Mouse (Mus musculus) ES-CJ7 (cell line): Measurements from ENCODE around the gene Sf3b3.
"Not testable (repeated sequence)": the region's sequence is repeated elsewhere in the genome, so short reads cannot be mapped to it uniquely, and the experiment has no call there.

Source experiments
- DNase-seq: peaks from one replicate; pipeline ENCODE4 v3.0.0; 2011; ENCODE audit warnings: low read depth, low spot score

The Sf3b3 gene

GRCm38 (mm10) chr8:110846405-110847170, at the start of gene Sf3b3, which contains the start of gene Cog4:
Gene Sf3b3, minus strand, starts transcription at chr8:110846787.
Gene Cog4, plus strand, starts transcription at chr8:110846600.
- DNase-seq: peak; percentile 91

DNA sequence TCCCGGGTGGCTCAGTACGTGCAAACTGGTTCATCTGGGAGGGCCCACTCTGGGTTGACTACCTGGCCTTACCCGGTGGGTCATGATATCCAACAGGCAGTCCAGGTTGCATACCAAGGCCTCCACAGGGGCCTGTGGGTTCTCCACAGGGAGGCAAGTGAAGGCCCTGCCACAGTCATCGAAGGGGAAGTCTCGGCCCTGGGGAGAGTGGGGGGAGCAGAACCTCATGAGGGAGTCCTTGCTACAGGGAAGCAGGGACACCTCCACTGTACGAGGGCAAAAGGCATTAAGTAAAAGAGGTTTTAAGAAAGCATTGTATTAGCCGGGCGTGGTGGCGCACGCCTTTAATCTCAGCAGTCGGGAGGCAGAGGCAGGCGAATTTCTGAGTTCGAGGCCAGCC, 49.2 kb upstream of the Sf3b3 start:
- DNase-seq: no peak

DNA sequence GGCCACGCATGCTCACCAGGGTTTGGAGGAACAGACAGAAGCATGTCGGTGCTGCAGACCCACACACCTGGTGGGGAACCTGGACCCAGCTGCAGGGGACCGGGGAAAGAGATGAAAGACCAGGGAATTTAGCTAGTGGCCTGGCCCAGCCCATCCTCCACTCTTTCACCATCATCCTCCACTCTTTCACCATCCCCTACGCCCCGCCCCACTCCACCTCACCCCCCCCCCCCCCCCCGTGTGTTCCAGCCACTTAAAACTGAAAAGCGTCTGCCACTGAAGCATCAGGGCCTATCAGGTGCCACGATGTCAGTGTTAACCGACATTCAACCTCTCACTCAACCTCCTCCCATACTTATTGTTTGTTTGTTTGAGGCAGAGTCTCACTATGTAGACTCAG, 48.7 kb upstream of the Sf3b3 start:
- no peak for DNase-seq

- DNase-seq: peak; percentile 51
Observed at GRCm38 (mm10) chr8:110894851-110895250, 48.3 kb upstream of the Sf3b3 start.

DNA sequence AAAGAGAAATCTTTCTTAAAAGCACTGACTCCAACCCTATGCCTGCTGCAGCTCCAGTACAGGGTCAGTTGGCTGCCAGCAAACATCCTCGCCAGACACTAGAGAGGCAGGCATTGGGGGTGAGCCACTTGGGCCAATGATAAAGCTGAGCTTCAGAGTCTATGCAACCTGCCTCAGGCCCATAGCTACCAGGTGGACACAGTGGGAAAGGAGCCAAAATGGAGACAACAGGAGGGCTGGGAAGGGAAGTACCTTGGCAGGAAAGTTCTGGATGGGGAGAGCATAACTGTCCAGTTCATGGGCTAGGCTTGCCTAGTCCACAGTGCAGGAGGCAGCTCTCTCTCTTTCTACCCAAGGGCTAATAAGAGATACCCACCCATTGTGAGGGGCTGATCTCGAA, 46.3 kb upstream of the Sf3b3 start:
- no peak for DNase-seq

DNA sequence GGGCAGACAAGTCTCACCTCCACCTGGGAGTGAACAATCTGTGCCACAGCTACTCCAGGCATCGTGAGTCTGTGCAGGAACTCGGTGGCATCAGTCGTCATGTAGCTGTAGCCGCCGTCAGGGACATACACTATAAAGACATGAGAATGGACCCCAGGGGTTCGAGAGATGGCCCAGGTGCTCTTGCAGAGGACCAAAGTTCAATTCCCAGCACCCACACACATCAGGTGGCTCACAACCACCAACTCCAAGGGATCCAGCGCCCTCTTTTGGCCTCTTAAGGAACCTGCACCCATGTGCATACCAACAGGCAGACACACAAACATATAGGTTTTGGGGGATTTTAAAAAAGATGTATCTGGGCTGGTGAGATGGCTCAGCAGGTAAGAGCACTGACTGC, 45.5 kb upstream of the Sf3b3 start:
- DNase-seq: peak; percentile 36

DNA sequence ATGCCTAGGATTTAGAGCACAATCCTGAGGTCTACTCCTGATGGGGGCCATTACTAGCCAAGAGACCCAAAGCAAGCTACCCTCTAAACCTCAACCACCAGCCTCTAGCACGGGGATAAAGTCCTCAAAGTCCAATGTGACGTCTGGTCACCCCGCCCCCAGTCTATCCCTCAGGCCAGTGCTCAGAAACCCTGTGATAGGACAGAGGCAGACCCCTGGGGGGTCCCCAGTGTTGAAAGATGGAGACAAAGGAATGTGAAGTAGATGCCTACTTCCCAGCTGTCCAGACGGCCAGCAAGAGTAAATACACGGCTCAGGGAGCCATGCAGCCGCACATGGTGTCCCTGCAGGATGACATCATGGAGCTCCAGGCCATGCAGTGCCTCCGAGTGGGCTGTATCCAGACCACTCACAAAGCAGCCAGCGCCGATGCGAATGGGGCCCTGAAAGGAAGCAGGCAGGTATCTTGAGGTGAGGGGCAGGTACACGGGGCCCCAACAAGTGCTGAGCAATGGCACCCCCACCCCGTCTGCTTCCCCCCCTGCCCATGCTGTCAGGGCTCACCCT, 43.4 kb upstream of the Sf3b3 start:
- DNase-seq: no peak

DNA sequence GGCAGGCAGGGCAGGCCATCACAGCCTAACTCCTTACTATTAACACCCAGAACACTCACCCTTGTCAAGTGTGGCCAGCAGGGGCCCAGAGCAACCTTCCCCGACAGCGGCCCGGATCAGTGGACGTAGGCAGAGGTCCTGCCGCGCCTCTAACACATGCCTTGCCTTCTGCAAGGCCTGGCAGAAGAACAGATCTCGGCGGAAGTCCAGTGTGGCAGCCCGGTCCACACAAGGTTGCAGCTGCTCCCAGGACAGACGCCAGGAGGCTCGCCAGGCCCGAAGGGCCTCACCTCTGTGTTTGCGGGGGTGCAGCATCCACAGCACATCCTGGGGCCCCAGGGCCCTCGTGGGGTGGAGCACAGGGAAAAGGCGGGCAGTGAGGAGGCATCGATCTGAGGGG, 42.3 kb upstream of the Sf3b3 start:
- DNase-seq: no peak

DNA sequence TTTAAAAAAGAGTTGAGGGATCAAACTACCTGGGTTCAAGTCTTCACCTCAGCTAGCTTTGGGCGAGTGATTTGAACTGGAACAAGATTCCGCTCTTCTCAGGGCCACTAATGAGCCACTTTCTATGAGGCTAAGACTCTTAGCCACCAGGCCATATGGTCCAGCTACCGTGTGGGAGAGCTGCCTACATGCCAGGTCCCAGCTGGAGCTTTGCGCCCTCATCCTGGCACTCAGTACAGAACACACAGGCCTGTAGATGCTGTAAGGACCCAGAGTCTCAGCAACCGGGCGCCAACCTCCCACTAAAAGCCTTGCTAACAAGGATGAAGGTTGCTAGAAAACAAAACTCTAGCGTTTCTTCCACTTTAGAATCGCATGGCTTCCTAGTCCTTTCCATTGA, 41.9 kb upstream of the Sf3b3 start:
- no peak for DNase-seq

GRCm38 (mm10) chr8:110887551-110887950, 41.0 kb upstream of the Sf3b3 start:
- DNase-seq: no peak

DNA sequence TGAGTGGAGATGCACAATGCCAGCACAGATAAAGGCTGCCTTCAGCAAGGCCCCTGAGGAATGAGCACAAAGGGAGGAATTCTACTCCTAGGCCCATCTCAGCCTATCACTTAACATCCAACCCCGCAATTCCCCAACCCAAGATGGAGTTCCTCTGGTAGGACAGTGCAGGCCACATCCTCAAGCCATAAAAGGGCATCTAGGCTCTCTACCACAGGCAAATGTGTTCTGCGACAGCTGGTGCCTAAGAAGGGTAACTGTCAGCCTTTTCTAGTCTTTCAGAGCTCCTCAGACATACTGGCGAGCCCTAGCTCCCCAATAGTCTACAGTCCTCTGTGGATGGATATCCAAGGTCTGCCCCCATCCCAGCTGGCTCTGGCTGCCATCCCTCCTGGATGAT, 40.0 kb upstream of the Sf3b3 start:
- DNase-seq: no peak

DNA sequence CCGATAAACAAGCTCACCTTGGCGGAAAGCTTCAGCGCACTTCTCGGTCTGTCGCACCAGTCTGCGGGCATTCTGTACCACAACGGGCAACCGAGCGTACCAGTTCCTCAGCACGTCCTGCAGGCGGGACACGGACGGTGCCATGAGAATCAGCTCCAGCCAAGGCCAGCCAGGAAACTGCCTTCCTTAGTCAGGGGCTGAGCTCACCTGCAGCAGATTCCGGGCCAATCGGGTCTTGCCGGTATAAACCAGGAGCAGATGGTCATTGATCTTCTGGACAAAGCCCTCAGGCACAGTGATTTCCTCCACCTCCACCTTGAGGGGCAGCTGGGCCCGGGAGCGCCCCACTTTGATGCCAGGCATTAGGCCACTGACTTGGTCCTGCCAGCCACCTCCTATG, 37.2 kb upstream of the Sf3b3 start:
- no peak for DNase-seq

DNA sequence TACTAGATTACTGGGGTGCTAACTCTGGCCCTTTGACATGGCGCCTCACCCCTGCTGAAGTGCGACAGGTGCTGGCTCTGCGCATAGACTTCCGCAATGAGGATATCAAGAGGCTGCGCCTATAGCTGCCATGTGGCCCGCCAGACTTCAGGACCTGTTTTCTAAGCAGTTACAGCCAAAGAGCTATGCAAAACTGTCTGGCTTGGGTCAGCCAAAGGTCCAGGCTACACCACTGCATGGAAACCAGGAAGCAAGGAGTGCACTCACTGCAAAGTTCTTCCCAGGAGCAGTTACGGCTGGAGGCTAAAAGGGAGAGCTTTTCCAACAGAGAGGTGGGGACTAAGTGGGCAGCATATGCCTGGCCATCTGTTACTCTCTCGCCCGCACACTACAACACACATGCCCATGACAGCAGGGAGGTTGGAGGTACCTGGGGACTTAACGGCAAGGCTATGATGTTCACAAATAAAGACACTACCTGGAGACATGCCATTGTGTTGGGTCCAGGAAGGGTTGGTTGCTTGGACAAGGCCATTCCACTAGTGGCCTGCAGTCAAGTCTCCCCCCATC, 35.2 kb upstream of the Sf3b3 start:
- DNase-seq: no peak

- no peak for DNase-seq
Observed at GRCm38 (mm10) chr8:110877862-110878261, 31.3 kb upstream of the Sf3b3 start.

- no peak for DNase-seq
Observed at GRCm38 (mm10) chr8:110870501-110870900, 23.9 kb upstream of the Sf3b3 start.

- peak; percentile 91 for DNase-seq
Observed at GRCm38 (mm10) chr8:110861347-110862025, 14.9 kb upstream of the Sf3b3 start.

- DNase-seq: no peak
Observed at GRCm38 (mm10) chr8:110859651-110860501, 13.3 kb upstream of the Sf3b3 start.

DNA sequence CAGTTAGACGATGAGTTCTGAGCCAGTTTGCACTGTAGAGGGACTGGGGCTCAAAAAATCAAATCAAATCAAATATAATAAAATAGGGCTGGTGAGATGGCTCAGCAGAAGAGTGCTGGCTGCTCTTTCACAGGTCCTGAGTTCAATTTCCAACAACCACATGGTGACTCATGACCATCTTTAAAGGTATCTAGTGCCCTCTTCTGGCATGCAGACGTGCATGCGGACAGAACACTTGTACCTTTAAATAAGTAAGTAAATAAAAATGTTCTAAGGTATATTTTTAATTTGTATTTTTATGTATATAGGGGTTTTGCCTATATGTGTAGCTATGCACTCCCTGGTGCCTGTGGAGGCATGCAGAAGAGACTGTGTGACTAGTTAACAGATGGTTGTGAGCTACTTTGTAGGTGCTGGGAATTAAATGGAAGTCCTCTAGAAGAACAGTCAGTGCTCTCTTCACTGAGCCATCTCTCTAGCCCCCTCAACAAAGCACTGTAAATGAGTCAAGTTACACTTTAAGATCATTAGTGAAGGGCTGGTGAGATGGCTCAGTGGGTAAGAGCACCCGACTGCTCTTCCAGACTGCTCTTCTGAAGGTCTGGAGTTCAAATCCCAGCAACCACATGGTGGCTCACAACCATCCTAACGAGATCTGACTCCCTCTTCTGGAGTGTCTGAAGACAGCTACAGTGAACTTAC, 10.3 kb upstream of the Sf3b3 start:
- DNase-seq: peak; percentile 38

DNA sequence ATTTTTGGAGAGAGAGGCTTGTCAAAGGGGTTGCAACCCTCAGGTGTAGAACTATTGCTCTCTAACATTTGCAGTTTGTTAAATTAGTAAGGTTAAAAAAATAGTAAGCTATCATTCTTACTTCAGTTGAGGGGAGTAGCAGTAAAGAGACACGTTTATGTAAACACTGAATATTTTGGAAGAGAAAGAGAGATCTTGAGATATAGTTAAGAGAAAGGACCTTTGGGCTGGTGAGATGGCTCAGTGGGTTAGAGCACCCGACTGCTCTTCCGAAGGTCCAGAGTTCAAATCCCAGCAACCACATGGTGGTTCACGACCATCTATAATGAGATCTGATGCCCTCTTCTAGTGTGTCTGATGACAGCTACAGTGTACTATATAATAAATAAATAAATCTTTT, 9.5 kb upstream of the Sf3b3 start:
- DNase-seq: not testable (repeated sequence)

DNA sequence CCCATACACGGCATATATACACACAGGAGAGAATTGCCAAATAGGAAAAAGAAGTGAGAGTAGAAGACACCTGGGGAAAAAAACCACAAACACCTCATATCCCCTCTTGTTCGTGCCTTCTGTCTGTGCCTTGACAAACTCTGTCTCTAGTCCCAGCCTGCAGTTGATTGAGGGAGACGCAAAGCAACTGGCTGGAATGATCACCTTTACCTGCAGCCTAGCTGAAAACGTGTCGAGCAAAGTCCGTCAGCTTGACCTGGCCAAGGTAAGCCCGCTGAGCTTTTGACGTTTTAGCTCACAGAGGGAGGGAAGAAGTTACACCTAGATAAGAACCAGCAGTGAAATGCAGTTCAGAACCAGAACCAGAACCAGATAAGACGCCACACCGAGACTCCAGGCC, 4.6 kb upstream of the Sf3b3 start:
- DNase-seq: no peak
